Mouse (Mus musculus) intestine, embryonic 14.5 days (tissue): ENCODE results near the gene Zscan26. TPM values are rescaled to one million over a fixed set of nuclear protein-coding genes. Genes with fewer than 3 reads are reported as not detected.

Experiments
- microRNA counts: library from miRNA; unstranded; fragments of <30 nt; microRNA quantifications from one replicate; lab custom pipeline; 2016
- microRNA-seq: library from miRNA; unstranded; fragments of <30 nt; microRNA quantifications from one replicate; pipeline ENCODE4, GENCODE M21; 2016
- polyA plus RNA-seq: library from polyadenylated mRNA; unstranded; fragments of >200 nt; fragmentation: Nextera tagmentation; extraction: Ambion mirVana; gene quantifications from 2 replicates; pipeline ENCODE4 v1.2.1, GENCODE M21; 2014

Gene Zscan26
- polyA plus RNA-seq, 1 experiment from 2014 or later = 23.0 TPM

MicroRNAs encoded within 50 kb of the gene (microRNA counts, 519-probe panel; counts per million panel counts)
- 3,609 counts per million, percentile 49 among the panel's probes with 10 or more counts for microRNA mmu-miR-1896 (lab: Ali Mortazavi, UCI)

Small RNA genes lying within 50 kb of the gene (microRNA-seq; reads per million reads assigned to microRNA genes)
- gene Mir1896 (not detected), gene Mir6942 (not detected)

Other genes starting within 250 kb of the Zscan26 start
- not detected in 2 replicates for gene Gpx5, start 161.0 kb downstream of the Zscan26 start, polyA plus RNA-seq
- 0.43 TPM in 1 of 2 replicates, not detected in the other for gene Gpx6, start 141.6 kb downstream of the Zscan26 start, polyA plus RNA-seq
- not detected in 2 replicates for gene Olfr1367, start 106.8 kb downstream of the Zscan26 start, polyA plus RNA-seq
- 10.1 and 12.7 TPM in 2 replicates for gene Zscan12, start 90.9 kb downstream of the Zscan26 start, polyA plus RNA-seq
- 72.2 and 74.6 TPM in 2 replicates for gene Zkscan3, start 51.0 kb downstream of the Zscan26 start, polyA plus RNA-seq
- gene Pgbd1, start 12.7 kb downstream of the Zscan26 start, polyA plus RNA-seq = 2.7 and 3.2 TPM in 2 replicates
- 2.1 and 2.6 TPM in 2 replicates for gene Nkapl, start 14.8 kb upstream of the Zscan26 start, polyA plus RNA-seq
- gene Zkscan4, start 25.2 kb upstream of the Zscan26 start, polyA plus RNA-seq = 3.3 and 3.4 TPM in 2 replicates
- not detected in 2 replicates for gene Gm10065, start 25.7 kb upstream of the Zscan26 start, polyA plus RNA-seq
- 0.22 and 0.32 TPM in 2 replicates for gene AK157302, start 41.5 kb upstream of the Zscan26 start, polyA plus RNA-seq
- 5.6 and 8.3 TPM in 2 replicates for gene Gm11273, start 47.7 kb upstream of the Zscan26 start, polyA plus RNA-seq
- gene Zkscan8, start 77.4 kb upstream of the Zscan26 start, polyA plus RNA-seq = 8.2 and 9.6 TPM in 2 replicates
- 0.05 and 0.16 TPM in 2 replicates for gene Olfr1366, start 89.1 kb upstream of the Zscan26 start, polyA plus RNA-seq
- gene Olfr1535, start 106.2 kb upstream of the Zscan26 start, polyA plus RNA-seq = not detected in 2 replicates
- not detected in 2 replicates for gene Olfr1364, start 128.0 kb upstream of the Zscan26 start, polyA plus RNA-seq
- gene Olfr1362, start 160.3 kb upstream of the Zscan26 start, polyA plus RNA-seq = not detected in 2 replicates
- gene Olfr11, start 188.8 kb upstream of the Zscan26 start, polyA plus RNA-seq = not detected in 2 replicates
- gene Olfr1361, start 209.7 kb upstream of the Zscan26 start, polyA plus RNA-seq = not detected in 2 replicates
- gene Olfr1360, start 223.7 kb upstream of the Zscan26 start, polyA plus RNA-seq = not detected in 2 replicates
- gene Olfr1359, start 244.4 kb upstream of the Zscan26 start, polyA plus RNA-seq = not detected in 2 replicates